Mouse (Mus musculus) adrenal gland, adult 18-20 months (tissue): ENCODE data around the gene Rhcg. TPM values are rescaled to one million over a fixed set of nuclear protein-coding genes. Genes with fewer than 3 reads are reported as not detected.
A peak's percentile ranks its signal among the peaks of the same experiment; 100 is the strongest.

Experiments used
- DNase-seq, 2 experiments: peaks; one replicate each; pipeline ENCODE4 v3.0.0; 2021 to 2022; ENCODE audit warnings: low spot score in 2 of 2
- total RNA-seq, 2 experiments: library from RNA; stranded (reverse); gene quantifications; 1 replicate in 1 of 2; 2 replicates in 1 of 2; pipeline ENCODE4 v1.2.3; 2021

The Rhcg gene
- total RNA-seq, 2 experiments from 2014 or later = 13.8 to 22.0 TPM

DNA sequence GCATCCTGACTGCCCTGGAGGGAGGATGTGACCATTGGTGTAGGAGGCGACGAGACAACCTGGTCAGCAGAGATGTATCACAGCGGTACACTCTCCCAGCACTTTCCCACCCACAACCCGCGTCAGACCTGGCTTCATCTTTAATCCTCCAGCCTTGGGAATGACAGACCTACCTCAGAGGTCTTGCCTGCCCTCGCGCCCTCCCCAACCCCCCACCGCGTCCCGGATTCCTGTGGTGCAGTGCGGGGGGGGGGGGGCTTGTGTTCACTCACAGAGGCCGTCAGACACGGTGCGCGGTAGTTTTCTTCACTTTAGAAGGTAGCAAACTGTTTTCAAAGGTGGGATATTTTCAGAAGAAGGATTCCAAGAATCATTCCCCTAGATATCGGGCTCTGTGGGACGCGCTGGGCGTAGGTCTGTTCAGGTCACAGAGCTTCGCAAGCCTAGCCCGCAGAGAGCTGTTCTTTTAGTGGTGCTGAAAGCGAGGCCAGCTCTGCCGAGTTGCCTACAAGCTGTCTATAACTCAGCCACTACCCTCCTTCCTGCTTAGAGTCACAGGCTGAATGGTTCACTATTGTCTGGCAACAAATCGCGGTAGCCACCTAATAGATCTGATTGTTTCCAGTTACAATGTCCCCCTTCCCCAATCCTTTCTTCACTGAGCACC is 62.0 kb downstream of the Rhcg start:
- DNase-seq = no peak

DNA sequence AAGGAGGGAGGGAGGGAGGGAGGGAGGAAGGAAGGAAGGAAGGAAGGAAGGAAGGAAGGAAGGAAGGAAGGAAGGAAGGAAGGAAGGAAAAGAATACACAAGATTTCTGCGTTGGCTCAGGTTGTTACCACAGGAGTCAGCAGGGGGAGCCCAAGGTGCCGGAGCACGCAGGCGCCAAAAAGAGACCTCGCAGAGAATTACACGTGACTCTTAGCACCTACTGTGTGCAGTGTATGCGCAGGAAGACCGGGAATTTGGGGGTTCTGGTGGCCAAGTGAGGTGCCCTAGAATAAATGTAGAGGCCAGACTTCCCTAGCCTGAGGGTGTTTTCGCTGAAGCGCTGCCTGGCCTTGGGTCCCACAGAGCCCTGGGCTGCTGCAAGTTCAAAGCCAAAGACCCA is 64.8 kb downstream of the Rhcg start:
- no peak for DNase-seq

DNA sequence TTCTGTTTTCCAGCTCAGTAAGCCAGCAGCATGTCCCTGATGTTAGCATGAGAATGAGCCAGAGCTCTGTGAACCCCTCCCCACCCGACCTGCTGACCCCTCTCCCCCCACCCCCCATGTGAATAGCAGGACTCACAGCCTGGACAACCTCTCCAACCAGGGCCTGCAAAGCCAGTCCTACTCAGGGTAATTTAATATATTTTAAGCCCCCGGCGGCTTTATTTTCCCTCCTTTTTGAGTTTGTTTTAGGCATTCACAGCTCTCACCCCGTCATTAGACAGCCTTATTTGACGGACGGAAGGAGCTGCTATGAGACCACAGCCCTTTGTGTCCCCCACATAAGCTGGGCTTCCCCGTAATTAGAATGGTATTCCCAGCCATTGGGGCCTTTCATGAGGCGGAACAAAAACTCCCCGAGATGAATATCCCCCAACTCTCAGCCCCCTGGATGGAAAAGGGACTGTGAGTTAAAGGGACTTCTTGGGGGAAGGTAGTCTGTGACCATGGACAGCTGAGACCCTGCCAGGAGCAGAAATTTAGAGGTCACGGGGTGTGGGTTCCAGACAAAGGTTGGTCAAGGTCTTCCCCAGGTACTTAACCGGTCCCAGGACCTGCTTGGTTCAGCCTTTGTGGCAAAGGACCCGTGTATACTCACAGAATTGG is 68.4 kb downstream of the Rhcg start:
- DNase-seq = no peak

DNA sequence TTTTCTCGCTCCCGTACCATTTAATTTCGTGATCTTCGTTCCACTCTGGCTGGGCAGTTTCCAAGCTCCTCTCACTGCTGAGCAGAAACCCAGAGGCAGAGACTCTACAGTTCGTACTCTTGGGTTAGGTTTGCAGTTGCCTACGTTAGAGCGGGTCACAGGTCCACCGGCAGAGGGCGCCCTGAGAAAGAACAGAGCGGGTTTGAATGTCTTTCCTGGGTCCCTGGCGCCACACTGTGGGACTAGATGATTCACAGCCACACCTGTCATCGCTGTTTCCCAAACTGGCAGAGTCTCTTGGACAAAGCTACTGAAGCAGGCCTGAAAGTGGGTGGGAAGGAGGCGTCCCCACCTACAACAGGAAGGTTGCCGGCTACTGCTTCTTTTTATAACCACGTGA is 70.4 kb downstream of the Rhcg start:
- peak; percentile 80 to 85 for DNase-seq

DNA sequence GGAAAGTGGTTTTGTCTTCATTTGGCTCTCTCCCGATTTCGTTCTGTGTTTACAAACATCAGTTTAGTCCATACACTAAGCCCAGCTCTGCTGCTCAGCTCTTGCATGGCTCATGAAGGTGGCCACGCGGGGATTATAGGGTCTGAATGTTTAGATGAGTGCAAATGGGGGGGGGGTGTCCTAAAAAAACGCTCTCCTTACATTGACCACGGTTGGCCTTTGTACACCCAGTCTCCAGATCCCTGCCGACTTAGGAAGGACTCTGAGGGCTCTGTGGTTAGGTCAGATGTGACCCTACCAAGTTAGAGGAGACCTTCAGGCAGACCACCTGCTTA is 72.4 kb downstream of the Rhcg start:
- no peak for DNase-seq

DNA sequence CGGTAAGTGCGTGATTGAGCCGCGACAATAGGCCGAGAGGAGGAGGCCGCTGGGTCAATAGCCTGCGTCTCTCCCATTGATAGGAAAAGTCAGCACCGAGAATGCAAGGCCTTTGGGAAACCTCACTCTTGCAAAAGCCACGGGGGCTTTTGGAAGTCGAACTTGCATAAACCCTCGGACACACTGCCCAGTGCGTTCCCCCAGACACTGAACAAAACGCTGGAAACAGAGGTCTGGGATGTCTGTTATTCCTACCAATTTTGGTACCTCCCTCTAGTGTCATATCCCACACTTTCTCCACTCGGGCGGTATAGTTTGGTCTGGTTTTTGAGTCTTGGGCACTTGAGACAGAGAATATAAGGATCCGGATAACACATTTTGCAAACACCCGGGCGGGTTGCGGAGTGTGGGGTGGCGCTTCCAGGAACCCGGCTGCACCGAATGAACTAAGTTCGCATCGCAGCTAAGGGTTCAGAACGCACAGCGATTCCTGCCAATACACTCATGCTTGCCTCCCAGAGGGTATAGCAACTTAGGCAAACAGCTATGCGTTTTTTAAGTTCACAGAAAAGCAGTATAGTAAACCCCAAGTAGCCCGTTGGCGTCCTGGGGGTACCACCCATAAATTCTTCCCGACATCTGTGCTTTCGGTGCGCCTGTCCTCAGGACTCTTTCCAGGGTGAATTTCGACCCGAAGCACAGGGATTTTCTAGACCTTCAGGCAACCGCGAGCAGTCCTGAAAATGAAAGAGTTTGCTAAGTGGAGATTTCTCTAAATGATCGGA is 73.0 kb downstream of the Rhcg start:
- no peak for DNase-seq

Other genes with a start within 250 kb of the Rhcg start
- gene Rlbp1, start 230.6 kb downstream of the Rhcg start, total RNA-seq = not detected
- gene Fanci, start 225.7 kb downstream of the Rhcg start, total RNA-seq = under 1 TPM; 0.27 to 0.29 TPM
- 10 to 100 TPM; 63.5 to 79.3 TPM for gene Polg, start 151.3 kb downstream of the Rhcg start, total RNA-seq
- under 1 TPM; 0.07 to 0.13 TPM for gene Ticrr, start 42.5 kb upstream of the Rhcg start, total RNA-seq
- gene Kif7, start 98.1 kb upstream of the Rhcg start, total RNA-seq = 1 to 10 TPM; 2.3 to 2.5 TPM
- gene Plin1, start 115.2 kb upstream of the Rhcg start, total RNA-seq = 1,000 to 10,000 TPM in 1 of 2 experiments, 100 to 1,000 TPM in 1; 490 to 1,137 TPM
- 10 to 100 TPM; 55.5 to 61.1 TPM for gene Pex11a, start 125.5 kb upstream of the Rhcg start, total RNA-seq
- 1 to 10 TPM; 1.8 to 2.5 TPM for gene Wdr93, start 125.5 kb upstream of the Rhcg start, total RNA-seq
- gene Mesp1, start 176.1 kb upstream of the Rhcg start, total RNA-seq = not detected
- gene Mesp2, start 193.1 kb upstream of the Rhcg start, total RNA-seq = under 1 TPM; 0.36 to 0.90 TPM
- 10 to 100 TPM in 1 of 2 experiments, 1 to 10 TPM in 1; 6.8 to 15.4 TPM for gene Anpep, start 243.4 kb upstream of the Rhcg start, total RNA-seq